Mouse (Mus musculus): ENCODE results near the gene Brk1. TPM values are rescaled to one million over a fixed set of nuclear protein-coding genes. Genes with fewer than 3 reads are reported as not detected.

Brk1 gene
- polyA plus RNA-seq, 1 experiment from 2014 or later = 208 TPM

GRCm38 (mm10) chr6:113602821-113603220 lies 1.8 kb upstream of the Brk1 start:
- Histone ChIP-seq H3K4me1 (peaks cover 29% of the 10 kb centered on the region), H3K9me3 (replicated peaks) (no peaks in the 10 kb centered on the region), H3K36me3 (peaks cover 17% of the 10 kb centered on the region), H3K27ac (no peak overlapping the region), H3K27me3 (ENCODE audit: low read depth, poor library complexity, severe bottlenecking) (no peaks in the 10 kb centered on the region), H3K4me3 (no peak overlapping the region)
- DNase-seq (ENCODE audit: low spot score) = no peak
- 91% methylated on average over 6 of the region's 6 CpGs for WGBS

DNA sequence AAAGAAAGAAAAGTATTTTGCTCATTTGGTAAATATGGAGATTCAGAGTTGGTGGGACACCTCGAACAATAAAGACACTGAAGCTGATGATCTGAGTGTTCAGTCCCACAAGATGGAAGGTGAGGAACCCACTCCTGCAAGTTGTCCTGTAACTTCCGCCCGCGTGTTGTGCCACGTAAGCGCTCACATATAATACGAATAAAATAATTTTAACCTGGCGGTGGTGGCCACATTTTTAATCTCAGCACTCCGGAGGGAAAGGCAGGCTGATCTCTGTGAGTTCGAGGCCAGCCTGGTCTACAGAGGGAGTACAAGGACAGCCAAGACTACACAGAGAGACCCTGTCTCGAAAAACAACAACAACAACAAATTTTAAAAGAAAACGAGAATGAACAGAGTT lies 579 bp upstream of the Brk1 start:
- Histone ChIP-seq H3K4me3 (peak overlapping the region; percentile 84), H3K4me1 (peaks cover 29% of the 10 kb centered on the region), H3K36me3 (peaks cover 22% of the 10 kb centered on the region), H3K27ac (peak overlapping the region; percentile 92), H3K27me3 (ENCODE audit: low read depth, poor library complexity, severe bottlenecking) (no peaks in the 10 kb centered on the region), H3K9me3 (replicated peaks) (no peaks in the 10 kb centered on the region)
- DNase-seq (ENCODE audit: low spot score) = peak; percentile 44
- WGBS = 52% methylated on average over 12 of the region's 12 CpGs

DNA sequence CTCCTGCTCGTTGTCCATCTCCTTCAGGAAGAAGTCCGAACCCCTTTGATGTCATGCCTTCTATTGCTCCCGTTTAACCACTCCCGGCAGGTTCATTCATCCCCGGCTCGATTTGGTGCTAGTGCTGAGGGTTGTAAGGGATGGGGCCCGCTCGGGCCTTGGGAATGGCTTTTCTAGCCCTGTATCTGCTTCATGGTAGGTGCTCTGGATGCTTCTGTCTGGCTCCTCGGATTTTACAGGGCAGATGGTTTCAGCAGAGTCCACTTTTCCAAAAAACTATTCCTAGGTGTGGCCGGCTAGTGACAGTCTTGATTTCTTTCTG lies 613 bp downstream of the Brk1 start:
- Histone ChIP-seq H3K9me3 (replicated peaks) (no peaks in the 10 kb centered on the region), H3K27ac (peak overlapping the region; percentile 92), H3K4me3 (peak overlapping the region; percentile 84), H3K27me3 (ENCODE audit: low read depth, poor library complexity, severe bottlenecking) (no peaks in the 10 kb centered on the region), H3K36me3 (peaks cover 33% of the 10 kb centered on the region), H3K4me1 (peaks cover 27% of the 10 kb centered on the region)
- DNase-seq (ENCODE audit: low spot score) = no peak
- WGBS = 7% methylated on average over 10 of the region's 10 CpGs

DNA sequence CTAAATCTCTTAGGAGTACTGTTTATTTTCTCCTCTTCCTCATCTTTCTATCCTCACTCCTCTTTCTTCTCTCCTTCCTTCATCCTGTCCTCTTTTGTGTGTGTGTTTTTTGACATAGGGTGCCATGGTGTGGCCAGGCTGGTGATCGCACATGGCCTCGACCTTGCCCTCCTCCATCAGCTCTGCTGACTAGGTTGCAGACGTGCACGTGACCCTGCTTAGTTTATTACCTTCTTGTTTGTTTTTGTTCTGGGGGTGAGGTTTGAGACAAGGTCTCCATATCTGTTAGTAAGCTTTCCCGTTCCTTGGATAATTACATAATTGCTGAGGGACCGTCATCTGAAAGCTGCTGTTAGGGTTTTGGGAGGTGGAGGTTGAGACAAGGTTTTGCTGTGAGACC lies 4.3 kb downstream of the Brk1 start:
- WGBS = 81% methylated on average over 6 of the region's 6 CpGs
- Histone ChIP-seq H3K4me1 (peaks cover 21% of the 10 kb centered on the region), H3K9me3 (replicated peaks) (no peaks in the 10 kb centered on the region), H3K4me3 (no peak overlapping the region), H3K27ac (no peak overlapping the region), H3K36me3 (peaks cover 70% of the 10 kb centered on the region), H3K27me3 (ENCODE audit: low read depth, poor library complexity, severe bottlenecking) (no peaks in the 10 kb centered on the region)
- no peak for DNase-seq (ENCODE audit: low spot score)

DNA sequence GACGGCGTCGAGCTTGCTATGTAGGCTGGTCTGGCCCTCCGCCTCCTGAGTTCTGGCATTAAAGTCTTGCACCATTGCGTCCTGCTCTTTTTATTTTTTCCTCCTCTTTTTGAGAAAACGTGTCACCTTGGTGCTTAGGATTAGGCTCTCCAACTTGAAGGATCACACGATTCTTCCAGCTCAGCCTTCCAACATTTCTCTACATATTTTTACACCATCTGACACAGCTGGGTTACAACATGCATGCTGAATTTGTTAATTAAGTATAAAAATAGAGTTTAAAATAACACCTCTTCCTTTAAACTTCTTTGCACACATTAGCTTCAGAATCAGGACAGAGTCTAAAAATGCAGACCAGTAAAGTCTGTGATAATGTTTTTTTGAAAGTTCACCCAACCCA lies 4.7 kb downstream of the Brk1 start:
- Histone ChIP-seq H3K27me3 (ENCODE audit: low read depth, poor library complexity, severe bottlenecking) (no peaks in the 10 kb centered on the region), H3K27ac (no peak overlapping the region), H3K4me3 (no peak overlapping the region), H3K9me3 (replicated peaks) (no peaks in the 10 kb centered on the region), H3K36me3 (peaks cover 74% of the 10 kb centered on the region), H3K4me1 (peaks cover 18% of the 10 kb centered on the region)
- WGBS = 93% methylated on average over 7 of the region's 7 CpGs
- no peak for DNase-seq (ENCODE audit: low spot score)

DNA sequence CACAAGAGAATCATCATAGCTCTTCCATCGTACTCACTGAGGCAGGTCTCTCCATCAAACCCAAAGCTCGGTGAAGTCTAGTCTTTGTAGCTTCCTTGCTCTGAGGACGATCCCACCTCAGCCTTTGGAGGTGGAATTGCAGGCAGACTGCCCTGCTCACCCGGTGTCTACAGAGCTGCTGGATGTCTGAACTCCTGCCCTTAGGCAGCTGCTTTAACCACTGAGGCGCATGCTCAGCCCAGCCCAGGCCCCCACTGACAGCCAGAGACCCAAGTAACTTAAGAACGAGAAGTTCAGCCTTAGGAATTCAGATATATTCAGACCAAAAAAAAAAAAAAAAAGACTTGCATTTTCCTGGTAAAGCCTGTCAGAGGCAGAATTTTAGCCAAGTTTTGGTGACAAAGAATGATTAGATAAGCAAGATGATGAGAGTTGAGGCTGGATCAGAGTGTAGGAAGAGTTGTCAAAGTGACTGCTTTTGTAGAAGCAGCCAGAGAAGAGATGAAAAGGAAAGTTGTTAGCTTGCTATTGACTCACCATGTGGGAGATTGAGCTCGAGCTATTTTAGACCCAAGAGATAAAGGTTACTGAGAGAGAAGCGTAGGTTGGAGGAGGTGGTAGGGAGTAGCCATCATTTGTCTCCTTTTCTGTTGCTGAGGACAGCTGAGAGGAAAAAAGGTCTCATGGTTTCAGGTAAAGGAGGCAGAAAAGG lies 7.8 kb downstream of the Brk1 start:
- Histone ChIP-seq H3K4me3 (no peak overlapping the region), H3K9me3 (replicated peaks) (no peaks in the 10 kb centered on the region), H3K36me3 (peaks cover 92% of the 10 kb centered on the region), H3K27me3 (ENCODE audit: low read depth, poor library complexity, severe bottlenecking) (no peaks in the 10 kb centered on the region), H3K27ac (no peak overlapping the region), H3K4me1 (no peaks in the 10 kb centered on the region)
- DNase-seq (ENCODE audit: low spot score) = no peak
- 95% methylated on average over 8 of the region's 8 CpGs for WGBS

DNA sequence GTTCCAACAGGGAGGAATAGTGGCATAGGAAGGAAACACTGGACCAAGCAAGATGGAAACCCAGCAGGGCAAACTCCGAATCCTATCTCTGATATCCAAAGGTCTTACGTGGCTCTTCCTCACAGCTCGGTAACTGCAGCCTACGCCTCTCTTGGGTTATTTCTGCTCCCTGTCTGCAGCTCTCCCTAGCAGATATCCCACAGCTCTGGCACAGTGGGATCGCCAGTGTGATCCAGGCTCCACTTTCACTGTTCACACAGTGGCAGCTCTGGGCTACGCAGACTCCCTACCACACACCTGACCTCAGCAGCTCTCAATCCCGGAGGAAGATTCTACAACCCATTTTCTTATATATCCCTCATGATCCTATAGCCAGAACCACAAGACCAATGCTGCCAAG lies 9.6 kb downstream of the Brk1 start:
- no peak overlapping the region for H3K4me3 ChIP-seq
- no peaks in the 10 kb centered on the region for H3K27me3 ChIP-seq (ENCODE audit: low read depth, poor library complexity, severe bottlenecking)
- no peak overlapping the region for H3K27ac ChIP-seq
- no peaks in the 10 kb centered on the region for H3K4me1 ChIP-seq
- H3K9me3 ChIP-seq (replicated peaks) = no peaks in the 10 kb centered on the region
- WGBS = 98% methylated on average over 7 of the region's 7 CpGs
- peaks cover 93% of the 10 kb centered on the region for H3K36me3 ChIP-seq
- no peak for DNase-seq (ENCODE audit: low spot score)

- DNase-seq (ENCODE audit: low spot score) = no peak
- H3K27ac ChIP-seq = no peak overlapping the region
- no peaks in the 10 kb centered on the region for H3K9me3 ChIP-seq (replicated peaks)
- no peak overlapping the region for H3K4me3 ChIP-seq
- H3K36me3 ChIP-seq = peaks cover 85% of the 10 kb centered on the region
- no peaks in the 10 kb centered on the region for H3K27me3 ChIP-seq (ENCODE audit: low read depth, poor library complexity, severe bottlenecking)
- 96% methylated on average over 8 of the region's 8 CpGs for WGBS
- no peaks in the 10 kb centered on the region for H3K4me1 ChIP-seq
Observed at GRCm38 (mm10) chr6:113614997-113615396, 10.4 kb downstream of the Brk1 start.

DNA sequence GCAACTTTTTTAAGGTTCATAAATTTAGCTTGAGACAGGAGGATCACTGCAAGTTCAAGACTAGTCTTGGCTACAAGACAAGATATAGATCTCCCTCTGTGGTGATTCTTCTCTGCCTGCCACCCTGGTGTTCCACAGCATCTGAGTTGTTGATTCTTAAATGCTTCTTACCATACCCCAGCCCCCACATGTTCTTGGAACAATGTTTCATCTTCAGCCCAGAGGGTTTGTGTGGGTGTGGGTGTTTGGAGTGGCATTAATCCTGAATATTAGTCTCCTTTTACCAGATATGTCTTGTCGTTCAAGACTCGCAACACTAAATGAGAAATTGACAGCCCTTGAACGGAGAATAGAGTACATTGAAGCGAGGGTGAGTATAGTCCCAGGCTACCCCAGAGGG lies 10.9 kb downstream of the Brk1 start:
- peaks cover 80% of the 10 kb centered on the region for H3K36me3 ChIP-seq
- no peak overlapping the region for H3K4me3 ChIP-seq
- no peaks in the 10 kb centered on the region for H3K4me1 ChIP-seq
- WGBS = 98% methylated on average over 4 of the region's 4 CpGs
- no peak for DNase-seq (ENCODE audit: low spot score)
- H3K27me3 ChIP-seq (ENCODE audit: low read depth, poor library complexity, severe bottlenecking) = no peaks in the 10 kb centered on the region
- H3K27ac ChIP-seq = no peak overlapping the region
- no peaks in the 10 kb centered on the region for H3K9me3 ChIP-seq (replicated peaks)

DNA sequence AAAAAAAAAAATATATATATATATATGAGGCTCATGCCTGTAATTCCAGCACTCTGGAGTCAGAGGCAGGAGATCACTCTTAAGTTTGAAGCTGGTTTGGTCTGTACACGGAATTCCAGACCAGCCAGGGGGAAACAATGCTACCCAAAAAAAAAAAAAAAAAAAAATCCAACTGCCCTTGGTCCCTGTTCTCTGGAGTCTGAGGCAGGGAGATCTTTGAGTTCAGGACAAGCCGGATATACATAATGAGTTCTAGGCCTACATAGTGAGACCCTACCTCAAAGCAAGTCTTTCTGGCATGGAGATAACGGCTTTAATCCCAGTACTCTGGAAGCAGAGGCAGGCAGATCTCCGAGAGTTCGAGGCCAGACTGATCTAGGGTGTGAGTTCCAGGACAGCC lies 18.8 kb downstream of the Brk1 start:
- DNase-seq (ENCODE audit: low spot score) = no peak
- Histone ChIP-seq H3K9me3 (replicated peaks) (no peaks in the 10 kb centered on the region), H3K4me1 (peaks cover 23% of the 10 kb centered on the region), H3K27me3 (ENCODE audit: low read depth, poor library complexity, severe bottlenecking) (no peaks in the 10 kb centered on the region), H3K36me3 (peaks cover 26% of the 10 kb centered on the region), H3K4me3 (peak overlapping the region; percentile 82), H3K27ac (no peak overlapping the region)
- WGBS = 70% methylated on average over 5 of the region's 5 CpGs

DNA sequence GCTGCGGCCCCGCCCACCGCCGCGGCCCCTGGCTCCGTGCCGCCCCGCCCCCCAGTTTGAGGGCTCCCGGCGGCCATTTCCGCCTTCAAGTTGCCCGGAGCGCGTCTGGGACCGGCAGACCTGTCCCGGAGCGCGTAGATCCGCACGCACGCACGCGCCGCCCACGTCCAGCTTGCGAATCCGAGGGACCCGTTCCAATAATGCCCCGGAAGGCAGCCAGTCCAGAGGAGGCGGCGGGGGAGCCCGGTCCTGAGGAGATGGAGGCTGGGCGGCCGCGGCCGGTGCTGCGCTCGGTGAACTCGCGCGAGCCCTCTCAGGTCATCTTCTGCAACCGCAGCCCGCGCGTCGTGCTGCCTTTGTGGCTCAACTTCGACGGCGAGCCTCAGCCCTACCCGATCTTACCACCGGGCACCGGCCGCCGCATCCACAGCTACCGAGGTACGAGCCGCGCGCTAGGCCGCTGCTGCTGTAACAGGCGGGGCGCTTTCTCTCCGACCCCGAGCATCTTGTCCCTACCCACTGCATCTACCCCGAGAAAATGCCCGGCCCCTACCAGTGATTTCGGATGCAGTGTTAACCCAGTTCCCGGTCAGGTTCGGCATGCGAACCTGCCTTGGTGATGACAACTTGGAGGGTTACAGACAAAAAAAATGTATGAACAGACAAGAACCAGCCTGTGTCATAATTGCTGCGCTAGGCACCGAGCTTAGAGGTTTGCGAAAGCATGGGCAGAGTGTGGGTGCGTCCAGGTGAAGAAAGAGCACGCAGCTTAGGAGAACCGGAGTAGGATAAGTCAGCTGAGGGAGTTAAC lies 19.6 kb downstream of the Brk1 start, which contains the start of gene Vhl:
TSS of gene Vhl (plus strand) at position 19 of the 811 bp plus-strand sequence.
- H3K27me3 ChIP-seq (ENCODE audit: low read depth, poor library complexity, severe bottlenecking) = no peaks in the 10 kb centered on the region
- peak; percentile 92 for DNase-seq (ENCODE audit: low spot score)
- peak within 1 kb of the TSS; percentile 96 for H3K27ac ChIP-seq
- peaks cover 31% of the 10 kb centered on the region for H3K36me3 ChIP-seq
- under 1% methylated on average over 76 of the region's 76 CpGs for WGBS
- no peaks in the 10 kb centered on the region for H3K9me3 ChIP-seq (replicated peaks)
- peaks cover 23% of the 10 kb centered on the region for H3K4me1 ChIP-seq
- H3K4me3 ChIP-seq = peak within 1 kb of the TSS; percentile 82

DNA sequence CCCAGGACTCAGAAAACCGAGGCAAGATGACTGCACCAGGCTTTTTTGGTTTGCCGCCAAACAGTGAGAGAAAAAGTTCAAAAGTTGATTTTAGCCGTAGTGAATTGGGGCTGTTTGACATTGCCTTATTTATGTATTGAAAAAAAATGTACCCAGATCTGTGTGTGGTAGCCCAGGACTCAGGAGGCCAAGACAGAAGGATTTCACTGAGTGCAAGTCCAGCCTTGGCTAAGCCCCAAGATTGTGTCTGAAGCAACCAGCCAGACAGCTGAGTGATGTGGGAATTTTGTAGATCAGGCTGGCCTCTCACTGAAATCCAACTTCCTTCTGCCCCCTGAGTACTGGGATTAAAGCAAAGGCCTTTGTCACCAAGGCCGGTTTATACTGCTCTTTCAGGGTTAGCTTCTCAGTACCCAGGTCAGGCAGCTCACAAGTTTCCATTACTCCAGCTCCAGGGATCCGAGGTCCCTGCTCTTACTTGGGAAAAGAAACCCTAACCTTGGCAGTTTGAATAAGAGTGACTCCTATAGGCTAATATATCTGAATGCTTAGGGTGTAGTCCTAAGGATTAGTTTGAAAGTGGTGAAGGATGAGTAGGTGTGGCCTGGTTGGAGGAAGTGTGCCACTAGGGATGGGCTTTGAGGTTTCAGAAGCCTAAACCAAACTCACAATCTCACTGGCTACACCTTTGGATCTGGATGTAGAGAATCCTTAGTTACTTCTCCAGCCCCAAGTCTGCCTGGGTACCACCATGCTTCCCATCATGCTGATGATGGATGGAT lies 20.6 kb downstream of the Brk1 start:
- no peak for DNase-seq (ENCODE audit: low spot score)

DNA sequence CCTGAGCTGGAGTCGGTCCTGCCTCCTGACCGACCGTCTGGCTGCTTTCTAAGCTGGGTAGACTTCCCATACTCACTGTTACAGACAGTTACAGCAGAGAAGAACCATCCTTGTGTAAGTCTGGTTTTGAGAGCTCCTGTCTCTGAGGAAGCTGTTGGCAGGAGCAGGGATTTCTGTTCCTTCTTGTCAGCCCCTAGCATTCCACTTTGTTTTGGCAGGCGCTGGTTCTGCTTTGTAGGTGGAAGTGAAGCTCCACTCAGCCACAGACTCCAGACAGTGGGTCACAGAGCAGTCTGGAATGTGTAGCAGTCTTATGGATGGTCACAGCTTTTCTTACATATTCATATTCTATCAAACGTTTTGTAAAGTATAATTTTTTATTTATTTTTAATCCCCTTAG lies 25.8 kb downstream of the Brk1 start:
- DNase-seq (ENCODE audit: low spot score) = no peak
- Histone ChIP-seq H3K27me3 (ENCODE audit: low read depth, poor library complexity, severe bottlenecking) (no peaks in the 10 kb centered on the region), H3K4me1 (peaks cover 7% of the 10 kb centered on the region), H3K36me3 (peaks cover 81% of the 10 kb centered on the region), H3K27ac (no peak overlapping the region), H3K4me3 (no peak overlapping the region), H3K9me3 (replicated peaks) (no peaks in the 10 kb centered on the region)
- WGBS = 89% methylated on average over 5 of the region's 5 CpGs

More for the DNA sequence above, 20.6 kb downstream of the Brk1 start:
- Histone ChIP-seq H3K27ac (peak overlapping the region; percentile 96), H3K36me3 (peaks cover 42% of the 10 kb centered on the region), H3K27me3 (ENCODE audit: low read depth, poor library complexity, severe bottlenecking) (no peaks in the 10 kb centered on the region), H3K4me3 (peak overlapping the region; percentile 82), H3K4me1 (peaks cover 23% of the 10 kb centered on the region), H3K9me3 (replicated peaks) (no peaks in the 10 kb centered on the region)
- 68% methylated on average over 5 of the region's 5 CpGs for whole genome bisulfite sequencing
